Mouse (Mus musculus): ENCODE results near the gene Cops8.

- no peak for TF ChIP-seq POLR2A (IDR thresholded peaks at IDR 0.05; ENCODE audit: borderline replicate concordance, extremely low read depth, low read depth, low read length)
- peak; percentile 62 for TF ChIP-seq CTCF (IDR thresholded peaks at IDR 0.05; ENCODE audit: insufficient read depth, low read length)
Observed at GRCm38 (mm10) chr1:90588021-90588734, 14.6 kb upstream of the Cops8 start.

Measured in lung, adult 2 months (tissue).